In genomic region chr14:16447587-16447986, GRCm38 (mm10) we compare ENCODE assay signal across 9 mouse cellular contexts.
DNase-seq lines count a peak whose midpoint lies in the region; ATAC-seq and TF ChIP-seq lines count a peak whose summit lies in the region.
"Had no signal": no experiment of that assay in that cellular context is flagged by ENCODE, and none has a peak within 500 bp of the region (broad histone marks: within the 10 kb centered on the region; RNA-seq: fewer than 3 reads in every experiment).

No protein-coding gene starts in this region.

- TF ChIP-seq CTCF in layer of hippocampus, adult 2 months (conservative IDR thresholded peaks at IDR 0.05), result peak; percentile 63
- peak; percentile 40; the same call in 1 of the 2 replicates for TF ChIP-seq CTCF in bone marrow macrophage, adult 2 months (IDR thresholded peaks at IDR 0.05; ENCODE audit: low read depth, low read length)

- ATAC-seq in hindbrain, embryonic 13.5 days (ENCODE audit: low FRiP score), result peak; percentile 72; the same call in 1 of the 2 replicates
- ATAC-seq in megakaryocyte-erythroid progenitor cell, adult 5-6 weeks (replicated peaks; ENCODE audit: low FRiP score, low TSS enrichment, poor library complexity, severe bottlenecking), result peak; percentile 85

- no peak overlapping the region for H3K4me3 ChIP-seq in layer of hippocampus, adult 2 months
- H3K4me3 ChIP-seq in bone marrow macrophage, adult 2 months (ENCODE audit: insufficient read depth, low read length), result no peak overlapping the region
- no peak overlapping the region for H3K4me3 ChIP-seq in hindbrain, embryonic 13.5 days
- H3K4me3 ChIP-seq: embryonic facial prominence, embryonic 15.5 days had no signal

- no peaks in the 10 kb centered on the region for H3K27me3 ChIP-seq in hindbrain, embryonic 13.5 days
- H3K27me3 ChIP-seq: embryonic facial prominence, embryonic 15.5 days had no signal

- no peak for TF ChIP-seq POLR2A in bone marrow macrophage, adult 2 months (IDR thresholded peaks at IDR 0.05; ENCODE audit: borderline replicate concordance, low read depth, low read length)

- no peak overlapping the region for H3K9ac ChIP-seq in hindbrain, embryonic 13.5 days
- H3K9ac ChIP-seq: embryonic facial prominence, embryonic 15.5 days had no signal

- H3K27ac ChIP-seq in layer of hippocampus, adult 2 months, result no peak overlapping the region
- H3K27ac ChIP-seq in bone marrow macrophage, adult 2 months (ENCODE audit: insufficient read depth, low read depth, low read length), result no peak overlapping the region
- H3K27ac ChIP-seq in hindbrain, embryonic 13.5 days, result no peak overlapping the region
- H3K27ac ChIP-seq: embryonic facial prominence, embryonic 15.5 days had no signal

- H3K36me3 ChIP-seq in hindbrain, embryonic 13.5 days, result no peaks in the 10 kb centered on the region
- H3K36me3 ChIP-seq: embryonic facial prominence, embryonic 15.5 days had no signal

- no peaks in the 10 kb centered on the region for H3K9me3 ChIP-seq in hindbrain, embryonic 13.5 days
- H3K9me3 ChIP-seq: embryonic facial prominence, embryonic 15.5 days had no signal

- H3K4me1 ChIP-seq in bone marrow macrophage, adult 2 months (ENCODE audit: control insufficient read depth, insufficient read depth, low read length), result no peaks in the 10 kb centered on the region
- H3K4me1 ChIP-seq in hindbrain, embryonic 13.5 days (replicated peaks), result peaks cover 6% of the 10 kb centered on the region; the same call in 1 of the 2 replicates
- H3K4me1 ChIP-seq: embryonic facial prominence, embryonic 15.5 days had no signal

- no peak for DNase-seq in layer of hippocampus, adult 2 months (ENCODE audit: low spot score in 2 of 2)
- DNase-seq in layer of hippocampus, adult 11-12 months (ENCODE audit: low spot score), result no peak
- no peak for DNase-seq in urinary bladder, postnatal 14 days (ENCODE audit: low spot score)
- no peak for DNase-seq in urinary bladder, adult 18-20 months (ENCODE audit: low spot score in 2 of 2)
- no peak for DNase-seq in spleen, postnatal 36 days (ENCODE audit: low spot score in 2 of 2)

- WGBS in hindbrain, embryonic 13.5 days, result 41% methylated on average over 3 of the region's 3 CpGs

- no peak overlapping the region for H3K4me2 ChIP-seq in hindbrain, embryonic 13.5 days
- H3K4me2 ChIP-seq: embryonic facial prominence, embryonic 15.5 days had no signal
